Mouse (Mus musculus): ENCODE results near the gene Rilpl1. TPM values are rescaled to one million over a fixed set of nuclear protein-coding genes. Genes with fewer than 3 reads are reported as not detected.

Rilpl1 gene
- 10 to 100 TPM in 1 of 2 experiments, 1 to 10 TPM in 1; 5.7 to 31.7 TPM for polyA plus RNA-seq (2012; fragmentation: generic; extraction: Trizol)

DNA sequence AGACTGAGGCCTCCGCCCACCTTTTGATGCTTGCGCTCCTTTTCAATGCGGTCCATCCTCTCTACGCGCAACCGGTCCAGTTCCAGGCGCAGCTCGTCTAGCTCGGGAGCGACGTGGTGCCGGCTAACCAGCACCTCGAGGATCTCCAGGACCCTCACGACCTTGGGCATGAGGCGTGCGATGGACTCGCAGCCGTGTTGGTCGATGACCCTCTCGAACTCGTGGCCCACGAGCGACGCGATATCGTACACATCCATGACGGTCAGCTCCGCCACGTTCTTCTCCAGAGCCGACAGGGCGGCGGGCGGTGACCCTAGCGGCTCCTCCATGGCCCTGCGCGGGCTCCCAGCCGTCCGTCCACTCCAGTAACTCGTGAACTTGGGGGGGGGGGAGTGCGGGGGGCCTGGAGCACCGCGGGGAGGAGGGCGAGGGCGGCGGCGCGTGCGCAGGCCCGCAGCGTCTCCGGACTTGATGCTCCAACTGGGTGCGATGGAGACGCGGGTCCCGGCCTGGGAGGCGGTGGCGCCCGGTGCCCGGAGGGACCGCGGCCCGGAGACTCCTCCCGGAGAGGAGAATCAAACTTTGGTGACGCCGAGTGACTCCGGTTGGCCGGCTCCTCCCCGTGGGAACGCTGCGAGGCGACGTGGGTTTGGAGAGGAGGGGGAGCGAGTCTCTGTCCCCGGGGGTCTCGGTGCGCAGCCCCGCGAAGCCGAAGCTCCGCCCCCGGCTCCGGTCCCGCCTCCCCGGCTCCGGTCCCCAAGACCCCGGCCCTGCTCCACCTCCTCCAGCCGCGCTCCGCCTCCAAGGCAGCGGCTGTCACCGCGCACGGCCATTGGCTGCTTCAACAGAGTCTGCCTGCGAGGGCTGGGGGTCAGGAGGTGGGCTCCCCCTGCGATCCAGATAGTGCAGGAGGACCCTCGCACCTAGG, at the start of gene Rilpl1:
TSS of gene Rilpl1 (minus strand) at position 737 of the 928 bp plus-strand sequence.

DNA sequence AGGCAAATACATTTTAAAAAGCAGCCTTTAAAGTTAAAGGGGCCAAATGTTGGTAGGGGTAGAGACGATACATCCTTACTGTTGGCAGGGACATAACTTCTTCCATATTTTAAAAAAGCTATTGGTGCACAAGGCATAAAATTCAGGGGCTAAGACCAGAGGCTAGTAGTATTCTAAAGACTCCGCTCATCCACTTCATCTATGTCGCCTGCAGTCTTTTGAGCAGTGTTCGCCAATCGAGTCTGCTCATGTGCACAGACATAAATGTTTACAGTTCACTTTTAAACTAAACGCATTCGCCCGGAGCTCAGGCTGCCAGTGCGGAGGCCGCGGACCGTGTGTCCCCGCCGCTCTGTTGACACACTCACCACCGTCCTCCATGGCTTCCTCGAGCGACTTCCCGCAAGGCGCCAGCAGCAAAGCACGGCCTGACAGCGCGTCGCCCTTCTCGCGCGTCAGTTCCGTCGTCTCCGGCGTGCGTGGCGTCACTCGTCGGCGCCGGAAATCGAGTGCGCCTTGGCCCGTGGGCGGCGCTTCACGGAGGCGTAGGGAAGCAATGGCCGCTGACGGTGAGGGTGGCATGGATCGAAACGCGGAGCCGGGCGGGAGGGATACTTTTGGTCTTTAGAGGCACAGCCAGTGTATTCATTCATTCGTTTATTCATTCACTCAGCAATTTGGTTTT, 47.6 kb upstream of the Rilpl1 start, which contains the start of the genes Eif2b1 and Gtf2h3:
TSS of gene Eif2b1 (minus strand) at position 499 of the 685 bp plus-strand sequence.
TSS of gene Gtf2h3 (plus strand) at position 508 of the 685 bp plus-strand sequence.

DNA sequence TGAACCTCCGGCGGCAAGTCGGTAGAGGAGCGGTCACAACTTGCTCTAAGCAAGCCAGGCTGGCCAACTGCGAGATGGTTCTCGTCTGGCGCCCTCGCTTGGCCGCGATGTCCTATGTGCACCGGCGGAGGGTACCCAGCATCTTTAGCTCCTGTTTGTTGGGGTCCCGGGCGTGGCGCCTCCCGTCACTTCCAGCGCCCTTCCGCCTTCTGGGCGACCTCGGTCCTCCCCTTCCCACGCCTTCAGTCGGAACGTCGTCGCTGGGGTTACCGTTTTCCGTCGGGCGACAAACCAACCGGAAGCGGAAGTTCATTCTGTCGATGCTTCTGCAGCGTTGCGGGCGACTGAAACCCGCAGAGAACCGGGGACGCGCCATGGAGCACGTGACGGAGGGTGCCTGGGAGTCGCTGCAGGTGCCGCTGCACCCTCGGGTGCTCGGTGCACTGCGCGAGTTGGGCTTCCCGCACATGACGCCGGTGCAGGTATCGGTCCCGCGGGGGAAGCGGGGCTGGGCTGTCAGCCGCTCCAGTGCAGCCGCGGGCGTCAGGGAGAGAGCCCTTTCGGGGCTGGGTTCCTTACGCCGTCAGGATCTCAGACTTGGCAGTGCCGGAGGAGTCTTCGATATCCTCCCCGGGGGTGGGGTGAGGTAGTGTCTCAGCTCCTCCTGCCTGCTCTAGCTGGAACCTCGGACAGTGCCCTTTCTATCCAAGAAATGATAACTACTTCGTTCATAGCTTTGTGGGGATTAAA, 21.5 kb upstream of the Rilpl1 start, which contains the start of gene Ddx55:
TSS of gene Ddx55 (plus strand) at position 307 of the 750 bp plus-strand sequence.

DNA sequence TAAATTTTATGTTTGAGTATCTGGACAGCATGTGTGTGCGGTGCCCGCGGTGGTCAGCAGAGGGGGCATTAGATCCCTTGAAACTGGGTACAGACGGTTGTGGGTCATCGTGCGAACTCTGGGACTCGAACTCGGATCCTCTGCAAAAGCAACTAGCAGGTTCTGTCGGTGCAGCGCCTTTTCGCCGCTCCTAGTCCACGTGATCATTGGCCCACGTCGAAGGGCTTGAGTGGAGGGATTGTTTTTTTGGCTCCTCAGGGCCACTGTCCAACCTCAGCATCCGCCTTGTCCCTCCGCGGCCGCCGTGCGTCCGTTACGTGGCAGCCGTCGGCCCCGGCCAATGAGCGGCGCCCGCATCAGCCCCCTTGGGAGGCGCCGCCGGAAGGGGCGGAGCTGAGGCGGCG, 9.2 kb upstream of the Rilpl1 start, which contains the start of gene Tmed2:
TSS of gene Tmed2 (plus strand) at position 313 of the 404 bp plus-strand sequence.

DNA sequence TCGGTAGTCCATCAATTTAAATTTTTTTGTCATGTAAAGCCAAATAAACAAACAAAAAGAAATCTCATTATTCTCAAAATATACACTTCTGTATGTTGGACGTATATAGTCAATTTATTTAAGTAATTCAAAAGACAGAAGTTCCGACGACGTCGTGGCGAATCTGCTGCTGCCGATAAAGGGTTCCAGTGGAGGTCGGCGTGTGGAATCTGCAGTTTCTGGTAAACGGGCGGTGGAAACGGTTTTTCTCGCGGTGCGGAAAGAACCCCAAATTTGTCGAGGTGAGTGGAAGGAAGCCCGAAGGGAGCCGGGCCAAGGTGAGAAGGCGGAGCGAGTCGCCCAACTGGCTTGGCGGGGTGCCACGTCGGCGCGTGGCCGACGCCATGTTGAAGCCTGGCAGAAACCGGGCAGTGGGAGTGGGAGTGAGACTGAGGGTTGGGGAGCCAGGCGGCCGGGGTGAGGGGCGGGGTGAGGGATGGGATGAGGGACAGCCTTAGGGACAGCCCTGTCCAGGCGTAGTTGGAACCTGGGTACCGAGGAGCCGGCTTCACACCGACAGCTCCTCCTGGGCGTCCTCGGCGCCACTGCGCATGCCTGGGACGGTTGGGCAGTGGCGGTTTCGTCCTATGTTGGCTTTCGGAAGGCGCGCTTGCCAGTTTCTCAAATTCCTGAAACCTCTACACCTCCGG, 48.1 kb downstream of the Rilpl1 start, which contains the start of gene Snrnp35:
TSS of gene Snrnp35 (plus strand) at position 169 of the 689 bp plus-strand sequence.

Other genes with a start within 250 kb of the Rilpl1 start
- gene Mphosph9, start 203.4 kb downstream of the Rilpl1 start, polyA plus RNA-seq (2012; fragmentation: generic; extraction: Trizol): 1 to 10 TPM in 1 of 2 experiments, under 1 TPM in 1; 0.33 to 1.7 TPM
- 10 to 100 TPM in 1 of 2 experiments, 1 to 10 TPM in 1; 2.6 to 10.4 TPM for gene 2810006K23Rik, start 203.3 kb downstream of the Rilpl1 start, polyA plus RNA-seq (2012; fragmentation: generic; extraction: Trizol)
- gene Cdk2ap1, start 168.3 kb downstream of the Rilpl1 start, polyA plus RNA-seq (2012; fragmentation: generic; extraction: Trizol): 100 to 1,000 TPM; 161 to 221 TPM
- 1 to 10 TPM; 1.2 to 7.5 TPM for gene Sbno1, start 105.4 kb downstream of the Rilpl1 start, polyA plus RNA-seq (2012; fragmentation: generic; extraction: Trizol)
- gene Kmt5a, start 91.5 kb downstream of the Rilpl1 start, polyA plus RNA-seq (2012; fragmentation: generic; extraction: Trizol): 10 to 100 TPM in 1 of 2 experiments, 1 to 10 TPM in 1; 9.5 to 50.7 TPM
- gene Rilpl2, start 53.0 kb downstream of the Rilpl1 start, polyA plus RNA-seq (2012; fragmentation: generic; extraction: Trizol): 10 to 100 TPM; 20.7 to 59.3 TPM
- gene Snrnp35, start 48.3 kb downstream of the Rilpl1 start, polyA plus RNA-seq (2012; fragmentation: generic; extraction: Trizol): 10 to 100 TPM; 11.0 to 13.6 TPM
- gene Tmed2, start 9.3 kb upstream of the Rilpl1 start, polyA plus RNA-seq (2012; fragmentation: generic; extraction: Trizol): 100 to 1,000 TPM in 1 of 2 experiments, 10 to 100 TPM in 1; 30.0 to 114 TPM
- 1 to 10 TPM; 1.5 to 6.5 TPM for gene Ddx55, start 21.5 kb upstream of the Rilpl1 start, polyA plus RNA-seq (2012; fragmentation: generic; extraction: Trizol)
- gene Eif2b1, start 47.7 kb upstream of the Rilpl1 start, polyA plus RNA-seq (2012; fragmentation: generic; extraction: Trizol): 10 to 100 TPM; 20.6 to 28.5 TPM
- 10 to 100 TPM in 1 of 2 experiments, 1 to 10 TPM in 1; 4.8 to 31.7 TPM for gene Gtf2h3, start 47.7 kb upstream of the Rilpl1 start, polyA plus RNA-seq (2012; fragmentation: generic; extraction: Trizol)
- 10 to 100 TPM in 1 of 2 experiments, 1 to 10 TPM in 1; 5.6 to 15.2 TPM for gene Atp6v0a2, start 97.2 kb upstream of the Rilpl1 start, polyA plus RNA-seq (2012; fragmentation: generic; extraction: Trizol)
- under 1 TPM; under 0.01 to 0.28 TPM for gene Dnah10, start 193.7 kb upstream of the Rilpl1 start, polyA plus RNA-seq (2012; fragmentation: generic; extraction: Trizol)

Data from C3H10T1/2 (cell line).